Mouse (Mus musculus) lung, adult 2 months (tissue): ENCODE data around the gene Esrrg. TPM values are rescaled to one million over a fixed set of nuclear protein-coding genes. Genes with fewer than 3 reads are reported as not detected.

ENCODE experiments used
- DNase-seq: peaks from one replicate; pipeline ENCODE4 v3.0.0; 2022
- H3K4me1 ChIP-seq: fragments of 200-500 bp; 2 replicates; pipeline ENCODE4 v1.6.1; 2011; ENCODE audit warnings: low read length; ENCODE audit not compliant: control insufficient read depth, insufficient read depth
- H3K4me3 ChIP-seq: fragments of 200-500 bp; replicated peaks from 2 replicates; pipeline ENCODE3; 2011; ENCODE audit warnings: low read depth, mild to moderate bottlenecking, control low read depth, low read length; ENCODE audit errors: extremely low read depth
- CTCF ChIP-seq: fragments of 200-500 bp; IDR thresholded peaks from 2 replicates; pipeline ENCODE4 v1.5.1; 2011; ENCODE audit warnings: mild to moderate bottlenecking, low read length, control low read depth; ENCODE audit not compliant: insufficient read depth
- POLR2A ChIP-seq: fragments of 200-500 bp; IDR thresholded peaks from 2 replicates; pipeline ENCODE4 v1.6.1; 2011; ENCODE audit warnings: low read depth, mild to moderate bottlenecking, control low read depth, low read length, borderline replicate concordance; ENCODE audit errors: extremely low read depth
- WGBS: fragments of 180-500 bp; shearing (Covaris S2); methylation state at CpG from one replicate; pipeline ENCODE4 v1.1.7; 2018; 5-methylcytosine and 5-hydroxymethylcytosine counted together
- polyA plus RNA-seq: library from polyadenylated mRNA; depleted of rRNA; stranded (reverse); fragments of >200 nt; gene quantifications from 2 replicates; pipeline ENCODE4 v1.2.3, GENCODE M21; 2012

Esrrg gene
- polyA plus RNA-seq, 1 experiment = 1.3 TPM

- no peaks in the 10 kb centered on the region for H3K4me1 ChIP-seq
- WGBS = 84% methylated on average over 9 of the region's 9 CpGs
- no peak for TF ChIP-seq CTCF
- TF ChIP-seq POLR2A = no peak
- no peak overlapping the region for H3K4me3 ChIP-seq
- no peak for DNase-seq
Observed at GRCm38 (mm10) chr1:187698201-187698600, 89.6 kb downstream of the Esrrg start.

DNA sequence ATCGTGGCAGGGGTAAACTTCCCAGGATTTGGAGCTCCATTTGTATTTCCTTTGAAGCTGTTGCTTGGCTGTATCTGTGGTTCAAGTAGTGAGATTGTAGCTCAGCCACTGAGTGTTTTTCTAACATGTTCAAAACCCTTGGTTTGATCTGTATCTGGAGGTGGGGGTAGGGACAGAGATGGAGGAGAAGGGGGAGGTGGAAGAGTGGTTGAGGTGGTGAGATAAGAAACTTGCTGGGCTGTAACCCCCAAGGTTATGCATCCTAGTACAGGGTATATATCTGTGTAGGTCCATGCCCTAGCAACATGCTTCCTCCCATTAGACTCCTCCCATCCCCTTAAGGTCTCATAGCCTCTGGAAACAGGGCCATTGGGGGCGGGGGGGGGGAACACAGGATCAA lies 92.4 kb downstream of the Esrrg start:
- Histone ChIP-seq H3K4me1 (no peaks in the 10 kb centered on the region), H3K4me3 (no peak overlapping the region)
- DNase-seq = no peak
- 53% methylated on average over 2 of the region's 2 CpGs for WGBS
- TF ChIP-seq POLR2A (no peak), CTCF (no peak)

- no peak for DNase-seq
- 88% methylated on average over 4 of the region's 4 CpGs for WGBS
- no peaks in the 10 kb centered on the region for H3K4me1 ChIP-seq
- H3K4me3 ChIP-seq = no peak overlapping the region
- TF ChIP-seq POLR2A (no peak), CTCF (no peak)
Observed at GRCm38 (mm10) chr1:187704921-187705320, 96.3 kb downstream of the Esrrg start.

GRCm38 (mm10) chr1:187705348-187705747 lies 96.8 kb downstream of the Esrrg start:
- no peaks in the 10 kb centered on the region for H3K4me1 ChIP-seq
- no peak for DNase-seq
- TF ChIP-seq POLR2A (no peak), CTCF (no peak)
- 75% methylated on average over 5 of the region's 5 CpGs for WGBS
- H3K4me3 ChIP-seq = no peak overlapping the region

- WGBS = 56% methylated on average over 6 of the region's 6 CpGs
- no peak for DNase-seq
- Histone ChIP-seq H3K4me3 (no peak overlapping the region), H3K4me1 (no peaks in the 10 kb centered on the region)
- TF ChIP-seq POLR2A = no peak
- TF ChIP-seq CTCF = no peak
Observed at GRCm38 (mm10) chr1:187706046-187706445, 97.5 kb downstream of the Esrrg start.

- no peak overlapping the region for H3K4me3 ChIP-seq
- no peak for TF ChIP-seq CTCF
- TF ChIP-seq POLR2A = no peak
- DNase-seq = no peak
- no peaks in the 10 kb centered on the region for H3K4me1 ChIP-seq
Observed at GRCm38 (mm10) chr1:187707176-187707575, 98.6 kb downstream of the Esrrg start.

DNA sequence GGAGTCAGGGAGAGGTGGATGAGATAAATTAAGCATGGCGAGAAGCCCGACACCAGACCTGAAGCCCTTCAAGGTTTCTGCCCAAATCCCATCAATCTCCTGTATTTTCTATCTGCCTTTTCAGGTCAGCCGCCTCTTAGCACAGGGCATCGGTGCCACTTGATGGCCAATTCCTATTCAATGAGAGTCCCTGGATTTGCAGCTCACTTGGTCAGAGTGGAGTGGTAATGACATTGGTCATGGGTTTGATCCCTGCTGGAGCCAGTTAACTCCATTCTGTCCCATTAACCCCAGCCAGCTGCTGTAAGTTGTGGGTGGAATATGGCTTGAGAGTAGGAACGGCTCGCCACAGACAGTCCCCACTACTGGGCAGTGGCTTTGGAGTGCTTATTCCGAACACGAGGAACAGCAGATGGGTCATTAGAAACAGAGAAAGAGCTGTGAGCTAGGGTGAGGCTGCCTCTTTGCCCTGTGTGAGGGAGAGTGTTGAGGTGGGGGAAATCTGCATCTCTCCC lies 101.9 kb downstream of the Esrrg start:
- WGBS = 90% methylated on average over 8 of the region's 8 CpGs
- TF ChIP-seq POLR2A (no peak), CTCF (no peak)

GRCm38 (mm10) chr1:187721035-187721434 lies 112.4 kb downstream of the Esrrg start:
- Histone ChIP-seq H3K4me1 (no peaks in the 10 kb centered on the region), H3K4me3 (no peak overlapping the region)
- no peak for DNase-seq
- TF ChIP-seq POLR2A (no peak), CTCF (no peak)
- WGBS = 66% methylated on average over 3 of the region's 3 CpGs

More for the DNA sequence above, 101.9 kb downstream of the Esrrg start:
- DNase-seq = no peak
- Histone ChIP-seq H3K4me3 (no peak overlapping the region), H3K4me1 (no peaks in the 10 kb centered on the region)

- no peaks in the 10 kb centered on the region for H3K4me1 ChIP-seq
- TF ChIP-seq POLR2A (no peak), CTCF (no peak)
- DNase-seq = no peak
- 58% methylated on average over 9 of the region's 9 CpGs for WGBS
- H3K4me3 ChIP-seq = no peak overlapping the region
Observed at GRCm38 (mm10) chr1:187722016-187722415, 113.4 kb downstream of the Esrrg start.

GRCm38 (mm10) chr1:187724651-187725050 lies 116.1 kb downstream of the Esrrg start:
- Histone ChIP-seq H3K4me1 (no peaks in the 10 kb centered on the region), H3K4me3 (no peak overlapping the region)
- no peak for TF ChIP-seq CTCF
- no peak for TF ChIP-seq POLR2A
- DNase-seq = no peak
- 38% methylated on average over 1 of the region's 1 CpGs for WGBS
